Mouse (Mus musculus) stomach, adult 2 months (tissue): ENCODE results near the gene Ttc32. TPM values are rescaled to one million over a fixed set of nuclear protein-coding genes. Genes with fewer than 3 reads are reported as not detected.

ENCODE experiments used
- polyA plus RNA-seq: library from polyadenylated mRNA; depleted of rRNA; stranded (reverse); fragments of >200 nt; gene quantifications from 2 replicates; pipeline ENCODE4 v1.2.3, GENCODE M21; 2012; rRNA removed

Gene Ttc32
- polyA plus RNA-seq, result 3.9 and 11.0 TPM in 2 replicates

GRCm38 (mm10) chr12:9029888-9030723, at the start of gene Ttc32:
Ttc32 (plus strand) TSS chr12:9029997.

Other genes starting within 250 kb of the Ttc32 start
- gene Laptm4a, start 108.3 kb upstream of the Ttc32 start, polyA plus RNA-seq, result 51.6 and 63.2 TPM in 2 replicates
- gene Matn3, start 82.1 kb upstream of the Ttc32 start, polyA plus RNA-seq, result 0.03 and 0.04 TPM in 2 replicates
- gene Wdr35, start 56.1 kb upstream of the Ttc32 start, polyA plus RNA-seq, result 0.17 and 0.24 TPM in 2 replicates